Mouse (Mus musculus): Measurements from ENCODE around the gene Pigc. TPM values are rescaled to one million over a fixed set of nuclear protein-coding genes. Genes with fewer than 3 reads are reported as not detected.

Gene Pigc
- polyA plus RNA-seq, 1 experiment from 2014 or later: 40.8 TPM

GRCm38 (mm10) chr1:162020766-162021165 lies 51.8 kb downstream of the Pigc start:
- peak overlapping the region; percentile 97 for H3K27ac ChIP-seq (replicated peaks; ENCODE audit: low read depth, low read length)
- ATAC-seq (ENCODE audit: low read depth) (peak; percentile 34; the same call in 1 of the 2 replicates), DNase-seq (ENCODE audit: low spot score) (no peak)
- H3K9ac ChIP-seq (ENCODE audit: low read depth, low read length): 0 out of 2 replicates have a peak overlapping the region, but pooled peaks have one; percentile 5
- H3K36me3 ChIP-seq (ENCODE audit: control insufficient read depth, insufficient read depth, low read length): no peaks in the 10 kb centered on the region
- WGBS: 30% methylated on average over 4 of the region's 4 CpGs
- H3K4me1 ChIP-seq (ENCODE audit: control insufficient read depth, insufficient read depth, low read length): peaks cover 90% of the 10 kb centered on the region
- H3K9me3 ChIP-seq (ENCODE audit: control insufficient read depth, low read length): no peaks in the 10 kb centered on the region
- H3K27me3 ChIP-seq (replicated peaks; ENCODE audit: control insufficient read depth, insufficient read depth, low read length): no peaks in the 10 kb centered on the region
- H3K4me2 ChIP-seq (ENCODE audit: low read depth, low read length): no peak overlapping the region
- no peak overlapping the region for H3K4me3 ChIP-seq (ENCODE audit: low read depth, low read length)

Other genes with a start within 250 kb of the Pigc start
- gene Fasl, start 180.7 kb upstream of the Pigc start, polyA plus RNA-seq (2014; fragmentation: Nextera tagmentation; extraction: Ambion mirVana): not detected in 2 replicates
- gene Suco, start 92.5 kb upstream of the Pigc start, polyA plus RNA-seq (2014; fragmentation: Nextera tagmentation; extraction: Ambion mirVana): 27.6 and 28.7 TPM in 2 replicates
- gene 4930558K02Rik, start 10.4 kb downstream of the Pigc start, polyA plus RNA-seq (2014; fragmentation: Nextera tagmentation; extraction: Ambion mirVana): not detected in 2 replicates